Mouse (Mus musculus) small intestine, adult 2 months (tissue): Measurements from ENCODE around the gene Ucp2.

Source experiments
- CTCF ChIP-seq: fragments of 200-500 bp; IDR thresholded peaks from 2 replicates; pipeline ENCODE4 v1.5.1; 2012; ENCODE audit warnings: low read depth, mild to moderate bottlenecking, control low read depth, inconsistent platforms, low read length, moderate library complexity, mixed read lengths; ENCODE audit not compliant: insufficient replicate concordance, insufficient read length; ENCODE audit errors: extremely low read depth
- POLR2A ChIP-seq: fragments of 200-500 bp; IDR thresholded peaks from 2 replicates; pipeline ENCODE4 v1.6.1; 2012; ENCODE audit warnings: low read depth, mild to moderate bottlenecking, control low read depth, inconsistent platforms, low read length, moderate library complexity

- TF ChIP-seq POLR2A (no peak), CTCF (no peak)
Observed at GRCm38 (mm10) chr7:100446271-100446670, 46.9 kb upstream of the Ucp2 start.
